Mouse (Mus musculus): ENCODE measurements around the gene Vmn1r121.
"Not testable (repeated sequence)": the region's sequence is repeated elsewhere in the genome, so short reads cannot be mapped to it uniquely, and the experiment has no call there.

Gene Vmn1r121

GRCm38 (mm10) chr7:21098413-21098812 lies at the start of gene Vmn1r121:
Gene Vmn1r121 (minus strand): TSS chr7:21098513.
- not testable (repeated sequence) for DNase-seq

- DNase-seq = not testable (repeated sequence)
Measured at GRCm38 (mm10) chr7:21134028-21134427, 35.7 kb upstream of the Vmn1r121 start, which contains the start of gene Vmn1r122. Gene Vmn1r122 (minus strand): TSS chr7:21134128.

GRCm38 (mm10) chr7:21053684-21054083 lies 44.6 kb downstream of the Vmn1r121 start, which contains the start of gene Vmn1r120:
Gene Vmn1r120 (minus strand): TSS chr7:21053784.
- not testable (repeated sequence) for DNase-seq

Data from kidney, postnatal 14 days (tissue).